Comparison of ENCODE assay signal across 11 mouse cellular contexts in genomic region chr11:111961047-111961837, GRCm38 (mm10).
DNase-seq lines count a peak whose midpoint lies in the region; ATAC-seq lines count a peak whose summit lies in the region.
"Had no signal": no experiment of that assay in that cellular context is flagged by ENCODE, and none has a peak within 500 bp of the region (broad histone marks: within the 10 kb centered on the region; RNA-seq: fewer than 3 reads in every experiment).

No protein-coding gene starts in this region.

- ATAC-seq in kidney, embryonic 14.5 days (ENCODE audit: low FRiP score, low TSS enrichment): 0 out of 2 replicates have a peak, but pooled peaks have one; percentile 4
- no peak for ATAC-seq in hindbrain, embryonic 12.5 days (ENCODE audit: low FRiP score)
- peak; percentile 56; the same call in 1 of the 2 replicates for ATAC-seq in limb, embryonic 12.5 days (ENCODE audit: insufficient number of reproducible peaks, insufficient read depth, low FRiP score, low TSS enrichment, low read depth)

- H3K4me3 ChIP-seq in kidney, embryonic 14.5 days (ENCODE audit: low read length): no peak overlapping the region
- no peak overlapping the region for H3K4me3 ChIP-seq in hindbrain, embryonic 12.5 days
- H3K4me3 ChIP-seq in limb, embryonic 12.5 days (replicated peaks): no peak overlapping the region
- H3K4me3 ChIP-seq: limb, embryonic 15.5 days had no signal

- H3K36me3 ChIP-seq in kidney, embryonic 14.5 days (ENCODE audit: control insufficient read depth, insufficient read depth, low read length): no peaks in the 10 kb centered on the region
- no peaks in the 10 kb centered on the region for H3K36me3 ChIP-seq in hindbrain, embryonic 12.5 days
- no peaks in the 10 kb centered on the region for H3K36me3 ChIP-seq in limb, embryonic 12.5 days
- H3K36me3 ChIP-seq: limb, embryonic 15.5 days had no signal

- H3K4me2 ChIP-seq in kidney, embryonic 14.5 days (replicated peaks; ENCODE audit: low read depth, low read length): no peak overlapping the region
- H3K4me2 ChIP-seq in hindbrain, embryonic 12.5 days (replicated peaks): no peak overlapping the region
- no peak overlapping the region for H3K4me2 ChIP-seq in limb, embryonic 12.5 days
- H3K4me2 ChIP-seq: limb, embryonic 15.5 days had no signal

- DNase-seq in kidney, postnatal 4 days: no peak
- DNase-seq in embryo, embryonic 10.5 days (ENCODE audit: low spot score): peak; percentile 32
- no peak for DNase-seq in adrenal gland, postnatal 4 days (ENCODE audit: low spot score in 2 of 2)
- DNase-seq in cerebellum, adult 11-12 months: no peak
- DNase-seq in frontal cortex, postnatal 10 days (ENCODE audit: low spot score in 2 of 2): no peak
- DNase-seq: thymus, postnatal 36 days had no signal

- no peak overlapping the region for H3K9ac ChIP-seq in kidney, embryonic 14.5 days (ENCODE audit: low read depth, low read length)
- no peak overlapping the region for H3K9ac ChIP-seq in hindbrain, embryonic 12.5 days
- no peak overlapping the region for H3K9ac ChIP-seq in limb, embryonic 12.5 days (replicated peaks)
- H3K9ac ChIP-seq: limb, embryonic 15.5 days had no signal

- no peaks in the 10 kb centered on the region for H3K4me1 ChIP-seq in kidney, embryonic 14.5 days (ENCODE audit: control insufficient read depth, insufficient read depth, low read length)
- peaks cover 9% of the 10 kb centered on the region for H3K4me1 ChIP-seq in hindbrain, embryonic 12.5 days
- peaks cover 31% of the 10 kb centered on the region for H3K4me1 ChIP-seq in limb, embryonic 12.5 days (replicated peaks)
- H3K4me1 ChIP-seq: limb, embryonic 15.5 days had no signal

- no peaks in the 10 kb centered on the region for H3K27me3 ChIP-seq in kidney, embryonic 14.5 days (ENCODE audit: control insufficient read depth, insufficient read depth, low read length)
- no peaks in the 10 kb centered on the region for H3K27me3 ChIP-seq in hindbrain, embryonic 12.5 days
- no peaks in the 10 kb centered on the region for H3K27me3 ChIP-seq in limb, embryonic 12.5 days
- H3K27me3 ChIP-seq: limb, embryonic 15.5 days had no signal

- no peak overlapping the region for H3K27ac ChIP-seq in kidney, embryonic 14.5 days (ENCODE audit: low read depth, low read length)
- peak overlapping the region; percentile 67 for H3K27ac ChIP-seq in hindbrain, embryonic 12.5 days
- H3K27ac ChIP-seq in limb, embryonic 12.5 days: peak overlapping the region; percentile 70
- H3K27ac ChIP-seq: kidney, postnatal 0 days; limb, embryonic 15.5 days had no signal

- 50% methylated on average over 10 of the region's 10 CpGs for WGBS in kidney, embryonic 14.5 days
- 43% methylated on average over 10 of the region's 10 CpGs for WGBS in hindbrain, embryonic 12.5 days
- 35% methylated on average over 10 of the region's 10 CpGs for WGBS in limb, embryonic 12.5 days

- no peaks in the 10 kb centered on the region for H3K9me3 ChIP-seq in kidney, embryonic 14.5 days (ENCODE audit: control insufficient read depth, low read length)
- no peaks in the 10 kb centered on the region for H3K9me3 ChIP-seq in hindbrain, embryonic 12.5 days (replicated peaks)
- H3K9me3 ChIP-seq in limb, embryonic 12.5 days: no peaks in the 10 kb centered on the region; the same call in 1 of the 2 replicates
- H3K9me3 ChIP-seq: limb, embryonic 15.5 days had no signal
